Mouse (Mus musculus) ZHBTc4 (cell line): ENCODE measurements around the gene Necab3.

ENCODE experiments used
- DNase-seq: peaks from one replicate; pipeline ENCODE4 v3.0.0-alpha.2; 2011; ENCODE audit warnings: low read depth, low spot score

The Necab3 gene

DNA sequence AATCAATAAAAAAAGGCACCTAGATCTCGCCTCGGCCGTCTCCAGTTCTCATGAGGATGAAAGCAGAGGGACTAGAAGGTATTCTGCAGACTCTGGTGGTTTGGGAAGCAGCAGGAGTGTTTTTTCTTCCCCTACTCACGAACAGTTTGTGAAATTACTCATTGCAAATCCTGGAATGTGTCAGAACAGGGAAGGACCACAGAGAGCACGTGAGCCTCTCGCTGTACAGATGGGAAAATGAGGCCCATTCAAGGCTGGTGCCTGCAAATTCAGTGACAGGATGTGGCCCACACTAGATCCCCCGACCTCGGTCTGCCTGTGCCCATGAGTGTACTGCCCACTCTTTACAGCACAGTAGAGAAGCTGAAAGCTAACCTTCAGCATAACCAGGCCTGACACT, 13.3 kb upstream of the Necab3 start:
- no peak for DNase-seq

GRCm38 (mm10) chr2:154571266-154571665, 12.6 kb upstream of the Necab3 start:
- no peak for DNase-seq

DNA sequence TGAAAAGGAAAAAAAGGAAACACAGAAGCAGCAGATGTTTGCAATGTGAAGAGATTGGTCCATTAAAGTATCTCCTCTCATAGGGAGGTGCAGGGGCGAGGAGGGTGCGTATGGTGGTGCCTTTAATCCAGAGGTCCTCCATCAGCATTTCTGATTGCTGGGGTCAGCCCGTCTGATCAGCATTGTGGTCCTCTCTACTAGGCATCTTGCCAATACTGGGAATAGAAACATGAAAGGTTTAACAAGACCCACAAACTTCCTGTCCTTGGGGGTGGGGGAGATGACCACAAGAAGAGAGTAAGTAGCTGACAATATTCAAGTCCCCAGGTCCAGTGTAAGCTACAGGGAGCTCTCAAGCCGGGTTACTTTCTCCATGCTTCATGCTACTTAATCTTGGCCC, 12.0 kb upstream of the Necab3 start:
- no peak for DNase-seq

GRCm38 (mm10) chr2:154569836-154570286, 11.2 kb upstream of the Necab3 start, which contains the start of gene E2f1:
E2f1 (minus strand) TSS chr2:154569892.
- DNase-seq = peak; percentile 99

GRCm38 (mm10) chr2:154569071-154569748, 10.5 kb upstream of the Necab3 start:
- DNase-seq = peak; percentile 84

- peak; percentile 68 for DNase-seq
These were observed 9.8 kb upstream of the Necab3 start for GRCm38 (mm10) chr2:154568329-154569070.

DNA sequence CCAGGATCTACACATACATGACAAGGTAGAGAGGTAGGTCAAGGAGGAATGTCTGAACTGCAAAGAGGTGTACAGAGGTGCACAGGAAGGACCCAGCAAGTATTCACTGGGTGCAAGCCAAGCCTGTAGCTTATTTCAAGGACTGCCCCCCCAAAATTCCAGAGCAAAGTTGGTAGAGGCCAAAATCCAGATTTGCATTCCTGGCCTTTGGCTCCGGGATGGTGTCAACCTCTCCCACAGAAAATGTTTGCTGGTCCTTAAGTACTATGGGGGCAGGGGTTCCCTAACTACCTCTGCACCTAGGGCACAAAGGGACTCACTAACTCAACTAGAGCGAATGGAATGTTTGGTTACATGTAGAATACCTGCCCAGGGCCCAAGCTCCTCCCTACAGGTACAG, 9.1 kb upstream of the Necab3 start:
- DNase-seq = no peak

DNA sequence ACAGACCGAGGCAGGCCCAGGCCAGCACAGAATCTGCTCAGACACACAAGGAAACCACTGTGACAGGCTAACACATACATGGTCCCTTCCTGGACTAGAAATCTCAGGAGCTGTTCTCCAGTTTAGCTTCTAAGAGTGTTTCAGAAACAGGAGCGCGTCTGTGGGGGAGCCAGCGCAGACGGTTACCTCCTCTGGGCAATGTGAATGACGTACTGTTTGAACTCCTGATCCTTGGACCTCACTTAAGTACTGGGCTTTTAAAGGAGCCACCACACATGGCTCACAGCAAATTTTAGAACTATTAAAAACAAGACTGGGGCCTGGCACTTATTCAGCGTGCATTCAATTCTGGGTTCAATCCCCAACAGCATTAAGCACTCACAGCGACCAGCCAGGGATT, 8.0 kb upstream of the Necab3 start:
- no peak for DNase-seq

GRCm38 (mm10) chr2:154565562-154565961, 6.9 kb upstream of the Necab3 start:
- DNase-seq = no peak

DNA sequence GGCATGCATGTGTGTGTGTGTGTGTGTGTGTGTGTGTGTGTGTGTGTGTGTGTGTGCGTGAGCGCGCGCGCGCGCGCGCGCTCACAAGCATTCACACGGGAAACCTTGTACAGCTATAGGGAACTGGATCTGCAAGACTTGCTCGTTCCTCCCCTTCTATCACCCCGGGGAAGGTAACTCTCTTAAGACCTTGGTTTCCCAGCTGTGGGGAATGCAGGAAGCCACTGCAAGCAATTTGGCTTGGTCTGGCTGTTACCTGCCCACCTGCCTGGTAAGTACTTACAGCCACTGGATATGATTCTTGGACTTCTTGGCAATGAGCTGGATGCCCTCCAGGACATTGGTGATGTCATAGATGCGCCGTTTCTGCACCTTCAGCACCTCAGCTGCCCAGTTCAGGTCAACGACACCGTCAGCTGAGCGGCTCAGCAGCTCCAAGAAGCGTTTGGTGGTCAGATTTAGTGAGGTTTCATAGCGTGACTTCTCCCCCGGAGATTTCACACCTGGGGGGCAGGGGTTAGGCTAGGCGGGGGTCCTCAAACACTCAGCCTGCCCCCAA, 5.0 kb upstream of the Necab3 start:
- no peak for DNase-seq

DNA sequence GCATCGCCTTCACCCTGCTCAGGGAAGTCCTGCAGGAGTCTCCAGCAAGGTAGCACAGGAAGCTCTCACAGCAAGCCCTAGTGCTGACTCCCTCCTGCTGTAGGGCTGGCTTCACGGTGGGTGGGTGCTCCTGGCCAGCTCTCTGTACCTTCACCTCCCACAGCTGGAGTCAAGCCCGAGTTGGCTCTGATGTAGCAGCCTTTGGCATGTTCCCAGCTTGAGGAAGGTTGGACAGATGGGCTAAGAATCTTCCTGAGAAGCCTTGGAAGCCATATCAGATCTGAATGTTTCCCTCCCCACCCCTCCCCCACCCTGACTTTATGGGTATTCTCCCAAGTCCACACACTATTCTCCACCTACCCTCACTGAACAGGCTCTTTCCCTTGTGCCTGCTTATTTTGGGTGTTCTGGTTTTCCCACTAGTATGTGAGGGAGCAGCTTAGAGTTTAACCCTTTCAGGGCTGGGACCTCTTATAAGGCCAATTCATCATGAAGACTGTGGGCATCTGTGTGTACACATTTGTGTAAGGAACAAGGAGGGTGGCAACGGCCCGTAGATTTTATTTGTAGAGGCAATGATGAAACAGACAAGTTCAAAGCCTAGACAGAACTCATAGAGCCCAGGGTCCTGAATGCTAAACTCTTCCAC, 1.4 kb downstream of the Necab3 start:
- DNase-seq = no peak

DNA sequence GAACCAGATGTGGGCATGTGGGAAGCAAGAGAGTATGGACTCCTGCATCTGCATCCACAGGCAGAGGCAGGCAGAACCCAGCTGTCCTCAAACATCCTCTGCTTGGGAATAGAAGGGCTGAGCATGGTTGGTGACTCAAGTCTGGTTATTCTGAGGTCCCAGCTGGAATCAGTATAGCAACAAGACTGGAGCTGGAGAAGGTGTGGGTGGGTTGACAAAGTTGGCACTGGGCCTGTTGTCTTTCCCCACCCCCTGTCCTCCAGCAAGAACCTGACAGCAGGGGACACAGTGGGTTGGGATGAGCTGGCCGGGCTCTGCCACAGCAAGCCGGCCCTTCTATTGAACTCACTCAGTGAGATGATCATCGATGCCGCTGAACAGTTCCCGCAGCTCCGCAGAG, 3.5 kb downstream of the Necab3 start:
- DNase-seq = no peak

DNA sequence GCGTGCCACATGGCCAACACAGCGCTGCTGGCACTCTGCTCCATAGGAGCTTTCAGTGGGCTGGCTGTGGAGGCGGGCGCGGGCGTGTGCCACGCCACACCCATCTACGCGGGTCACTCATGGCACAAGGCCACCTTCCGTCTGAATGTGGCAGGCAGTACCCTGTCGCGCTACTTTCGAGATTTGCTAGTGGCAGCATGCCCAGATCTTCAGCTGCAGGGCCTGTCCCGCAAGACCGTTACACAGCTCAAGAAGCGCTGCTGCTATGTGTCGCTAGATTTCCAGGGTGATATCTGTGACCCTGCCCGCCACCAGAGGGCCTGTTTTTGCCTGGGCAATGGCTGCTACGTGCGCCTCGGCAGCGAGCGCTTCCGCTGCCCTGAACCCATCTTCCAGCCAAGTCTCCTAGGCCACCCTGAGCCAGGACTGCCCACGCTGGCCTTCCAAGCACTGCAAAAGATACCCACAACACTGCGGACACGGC, 6.2 kb downstream of the Necab3 start:
- peak; percentile 80 for DNase-seq

GRCm38 (mm10) chr2:154551927-154552326, 6.8 kb downstream of the Necab3 start:
- peak; percentile 62 for DNase-seq

DNA sequence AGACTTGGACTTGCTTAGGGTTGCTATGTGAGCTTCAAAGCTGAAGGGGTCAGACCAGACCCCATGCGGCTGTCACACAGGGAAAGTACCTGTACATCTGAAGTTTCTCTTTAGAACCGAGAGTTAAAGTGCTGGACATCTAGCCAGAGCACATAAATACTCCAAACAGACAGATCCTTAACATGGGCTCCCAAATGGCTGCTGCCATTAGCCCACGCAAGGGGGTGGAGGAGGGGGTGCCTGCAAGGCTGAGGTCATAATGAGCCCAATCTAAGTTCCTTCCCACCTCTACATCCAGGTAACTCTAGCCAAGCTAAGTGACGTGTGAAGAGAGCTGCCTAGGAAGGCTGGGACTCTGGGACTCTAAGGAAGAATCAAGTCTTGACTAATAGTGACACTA, 7.2 kb downstream of the Necab3 start, which contains the start of gene Actl10:
Gene Actl10, plus strand, starts transcription at position 301 of the 400 bp plus-strand sequence.
- no peak for DNase-seq

GRCm38 (mm10) chr2:154550937-154551336, 7.8 kb downstream of the Necab3 start:
- no peak for DNase-seq

DNA sequence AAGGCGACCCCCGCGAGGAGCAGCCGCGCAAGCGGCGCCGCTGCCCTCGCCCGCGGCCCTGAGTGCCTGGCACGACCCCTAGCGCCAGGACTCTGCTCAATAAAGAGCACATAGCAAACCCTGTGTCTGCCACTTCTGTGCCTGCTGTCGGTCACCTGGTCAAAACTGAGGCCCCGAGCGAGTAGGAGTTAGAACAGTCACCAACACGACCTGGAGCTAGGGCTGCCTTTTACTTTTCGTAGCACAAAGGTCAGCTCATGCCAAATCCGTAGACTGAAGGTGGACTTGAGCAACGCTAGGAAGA, 8.9 kb downstream of the Necab3 start:
- no peak for DNase-seq

DNA sequence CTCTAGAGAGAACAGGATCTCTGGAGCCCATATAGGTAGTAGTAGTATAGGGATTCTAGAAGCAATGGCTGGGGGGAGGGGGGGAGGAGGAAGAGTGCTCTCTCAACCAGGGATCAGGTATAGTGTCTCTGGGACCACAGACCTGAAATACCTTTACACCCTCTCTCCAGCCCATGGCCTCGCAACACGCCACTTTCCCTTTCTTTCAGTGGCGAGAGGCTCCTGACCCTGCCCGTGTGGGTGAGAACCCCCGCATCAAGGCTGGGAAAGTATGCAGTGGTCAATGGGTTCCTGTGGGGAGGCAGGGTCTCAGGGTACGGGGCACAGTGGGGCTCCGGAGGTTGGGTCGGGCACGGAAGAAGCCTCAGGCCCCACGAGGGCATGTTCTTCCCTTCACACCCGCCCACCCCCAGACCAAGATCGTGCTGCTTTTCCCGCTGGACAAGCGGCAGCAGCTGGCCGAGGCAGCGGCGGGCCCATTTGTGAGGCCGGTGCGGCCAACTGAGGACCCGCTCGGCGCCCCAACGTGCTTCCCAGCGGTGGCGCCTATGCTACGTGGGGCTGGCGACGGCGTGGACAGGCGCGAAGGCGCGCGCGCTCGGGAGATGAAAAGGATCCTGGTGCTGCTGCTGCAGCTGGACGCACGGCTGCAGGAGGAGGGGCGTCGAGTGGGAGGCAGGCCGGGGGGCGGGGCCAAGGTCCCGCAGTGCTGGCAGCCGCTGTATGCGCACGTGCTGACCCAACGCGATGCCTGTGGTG, 9.4 kb downstream of the Necab3 start:
- DNase-seq = peak; percentile 86

GRCm38 (mm10) chr2:154548688-154549087, 10.0 kb downstream of the Necab3 start:
- no peak for DNase-seq

DNA sequence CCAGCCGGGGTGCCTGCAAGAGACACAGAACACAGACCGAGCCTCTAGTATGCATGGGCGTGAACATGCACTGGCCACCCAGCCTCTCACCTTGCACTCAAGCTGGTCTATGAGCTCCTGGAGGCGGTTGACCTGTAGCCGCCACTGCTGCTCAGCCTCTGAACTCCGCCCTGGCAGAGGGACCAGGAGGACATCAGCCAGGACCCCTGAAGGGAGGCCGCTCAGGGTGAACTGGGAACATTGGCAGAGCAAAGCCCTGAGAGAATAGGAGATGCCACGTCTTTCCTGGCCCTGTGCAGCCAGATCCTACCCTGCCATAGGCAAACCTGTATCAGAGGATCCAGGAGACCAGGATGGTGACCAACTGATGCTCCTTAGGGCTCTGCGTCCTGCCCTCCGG, 12.0 kb downstream of the Necab3 start, which contains the start of gene 1700003F12Rik:
Gene 1700003F12Rik, plus strand, starts transcription at position 375 of the 400 bp plus-strand sequence.
- DNase-seq = no peak
